ENCODE assay signal across 9 mouse cellular contexts in genomic region chr11:77196181-77197143, GRCm38 (mm10). TPM values are rescaled to one million over a fixed set of nuclear protein-coding genes. Genes with fewer than 3 reads are reported as not detected.
DNase-seq lines count a peak whose midpoint lies in the region; ATAC-seq lines count a peak whose summit lies in the region.
"Had no signal": no experiment of that assay in that cellular context is flagged by ENCODE, and none has a peak within 500 bp of the region (broad histone marks: within the 10 kb centered on the region; RNA-seq: fewer than 3 reads in every experiment).

No protein-coding gene starts in this region.

- DNase-seq in 3T3-L1 (ENCODE audit: low read depth, low spot score) = peak; percentile 15
- DNase-seq in CD4-positive, CD25-positive, alpha-beta regulatory T cell, adult 2 months (ENCODE audit: low read depth, low spot score) = peak; percentile 20
- DNase-seq in kidney, adult 8-10 months = peak; percentile 46 to 79
- peak; percentile 31 for DNase-seq in lung, postnatal 14 days
- no peak for DNase-seq in cerebellum, postnatal 36 days
- no peak for DNase-seq in gastrocnemius, postnatal 4 days (ENCODE audit: low spot score in 2 of 2)
- no peak for DNase-seq in hindbrain, embryonic 14.5 days (ENCODE audit: low spot score)

- ATAC-seq in cerebellum, adult (ENCODE audit: insufficient number of reproducible peaks, low FRiP score, low TSS enrichment) = no peak
- ATAC-seq in hindbrain, embryonic 14.5 days (ENCODE audit: low FRiP score) = no peak

- no peaks in the 10 kb centered on the region for H3K9me3 ChIP-seq in hindbrain, embryonic 14.5 days (ENCODE audit: control insufficient read depth, low read length)
- H3K9me3 ChIP-seq: limb, embryonic 15.5 days had no signal

- H3K4me1 ChIP-seq in hindbrain, embryonic 14.5 days (replicated peaks; ENCODE audit: control insufficient read depth, insufficient read depth, low read length) = no peaks in the 10 kb centered on the region

- no peaks in the 10 kb centered on the region for H3K36me3 ChIP-seq in hindbrain, embryonic 14.5 days (replicated peaks; ENCODE audit: control insufficient read depth, insufficient read depth)
- H3K36me3 ChIP-seq: limb, embryonic 15.5 days had no signal

- 54% methylated on average over 4 of the region's 4 CpGs for WGBS in hindbrain, embryonic 14.5 days

- no peak overlapping the region for H3K4me3 ChIP-seq in hindbrain, embryonic 14.5 days (replicated peaks; ENCODE audit: low read length)
- H3K4me3 ChIP-seq: limb, embryonic 15.5 days had no signal

- no peak overlapping the region for H3K4me2 ChIP-seq in hindbrain, embryonic 14.5 days (replicated peaks)
- H3K4me2 ChIP-seq: limb, embryonic 15.5 days had no signal

- no peak overlapping the region for H3K9ac ChIP-seq in hindbrain, embryonic 14.5 days
- H3K9ac ChIP-seq: limb, embryonic 15.5 days had no signal

- no peak overlapping the region for H3K27ac ChIP-seq in hindbrain, embryonic 14.5 days
- H3K27ac ChIP-seq: limb, embryonic 15.5 days had no signal

- no peaks in the 10 kb centered on the region for H3K27me3 ChIP-seq in hindbrain, embryonic 14.5 days (ENCODE audit: control insufficient read depth, insufficient read depth, low read length)
- H3K27me3 ChIP-seq: limb, embryonic 15.5 days had no signal

RNA-seq across cellular contexts. Expression of gene Efcab5, which starts 7.7 kb away (rescaled TPM):
- 1 to 10 TPM in 1 of 2 experiments, under 1 TPM in 1; 0.57 to 1.2 TPM for total RNA-seq in gastrocnemius, postnatal 4 days (2021)
- polyA plus RNA-seq in hindbrain, embryonic 14.5 days (2014; fragmentation: Nextera tagmentation; extraction: Ambion mirVana) = 0.71 and 1.2 TPM in 2 replicates

RNA-seq across cellular contexts. Expression of gene Ssh2, which starts 19.6 kb away (rescaled TPM):
- 10 to 100 TPM; 29.1 to 35.9 TPM for total RNA-seq in gastrocnemius, postnatal 4 days (2021)
- 23.2 and 24.6 TPM in 2 replicates for polyA plus RNA-seq in hindbrain, embryonic 14.5 days (2014; fragmentation: Nextera tagmentation; extraction: Ambion mirVana)

Comparison
In these comparisons a context has a peak if more than half of its experiments do, and no peak if none do; other contexts are left out.
1. DNase-seq: peak in 3T3-L1 (single experiment), CD4-positive, CD25-positive, alpha-beta regulatory T cell, adult 2 months (single experiment), kidney, adult 8-10 months (2 of 2) and lung, postnatal 14 days (single experiment); none in cerebellum, postnatal 36 days (0 of 2), gastrocnemius, postnatal 4 days (0 of 2) and hindbrain, embryonic 14.5 days (single experiment).